Mouse (Mus musculus) heart, postnatal 36 days (tissue): ENCODE measurements at regions not wholly inside any gene's neighbourhood (a gene's known extent, or its start where the extent isn't known, plus 50 kb on each side); places are given as distances from the start of the nearest gene placed in this dataset.

Experiments
- DNase-seq, 2 experiments: peaks; one replicate each; pipeline ENCODE4 v3.0.0; 2021 to 2022
- intact Hi-C: fragments of 180-260 bp; cut with DNase I; formaldehyde crosslinking; loops from one replicate; pipeline ENCODE4 v1.15.1; 2025

- intact Hi-C loops = no loop called here
- DNase-seq = no peak
These were observed 224.6 kb downstream of the Slc16a7 start for GRCm38 (mm10) chr10:125164671-125165070.

DNA sequence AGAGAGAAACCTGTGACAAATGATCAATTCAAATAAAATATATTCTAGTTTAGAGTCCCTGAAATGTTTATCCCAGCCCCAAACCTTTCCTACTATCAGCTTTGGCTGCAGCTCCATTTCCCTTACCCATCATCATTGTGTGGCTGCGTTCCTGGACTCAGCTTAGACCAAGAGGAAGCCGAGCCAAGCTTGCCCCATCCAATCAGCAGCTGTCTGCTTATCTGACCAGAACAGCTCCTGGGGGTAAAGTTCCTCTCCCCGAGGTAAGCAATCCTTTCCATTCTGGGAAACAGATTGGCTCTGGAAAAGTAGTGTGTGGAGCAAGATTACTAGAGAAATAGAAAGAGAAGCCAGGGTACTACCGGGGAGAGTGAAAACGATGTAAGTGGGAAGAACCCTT, 228.2 kb downstream of the Slc16a7 start:
- DNase-seq = no peak
- intact Hi-C loops = no loop called here

DNA sequence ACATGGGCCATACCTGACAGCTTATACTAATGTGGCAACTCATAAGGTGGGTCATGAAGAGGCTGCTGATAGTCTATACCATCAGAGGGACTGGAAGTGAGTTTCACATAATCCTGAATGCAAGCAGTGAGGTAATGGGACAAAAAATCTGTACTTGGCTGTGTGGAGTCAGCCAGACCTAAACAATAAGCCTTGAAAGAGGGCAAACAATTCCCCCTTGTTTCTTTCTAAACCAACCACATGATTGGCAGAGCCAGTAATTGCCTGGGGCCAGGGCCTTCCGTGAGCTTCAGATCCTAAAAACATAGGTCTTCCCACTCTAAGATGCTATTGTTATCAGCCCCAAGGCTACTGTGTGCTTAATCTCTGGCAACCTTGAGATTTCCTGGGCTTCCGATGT, 240.5 kb downstream of the Slc16a7 start:
- DNase-seq = no peak
- intact Hi-C loops = no loop called here

GRCm38 (mm10) chr10:125147239-125147782, 242.0 kb downstream of the Slc16a7 start:
- intact Hi-C loops = no loop called here
- no peak for DNase-seq

GRCm38 (mm10) chr10:125146365-125146764, 242.9 kb downstream of the Slc16a7 start:
- intact Hi-C loops = no loop called here
- no peak for DNase-seq

- intact Hi-C loops = no loop called here
- no peak for DNase-seq
These were observed 243.5 kb downstream of the Slc16a7 start for GRCm38 (mm10) chr10:125145809-125146208.

GRCm38 (mm10) chr10:125121762-125122161, 267.5 kb downstream of the Slc16a7 start:
- DNase-seq = no peak
- intact Hi-C loops = no loop called here

GRCm38 (mm10) chr10:125114318-125114717, 274.9 kb downstream of the Slc16a7 start:
- intact Hi-C loops = no loop called here
- no peak for DNase-seq

GRCm38 (mm10) chr10:125108986-125109385, 280.3 kb downstream of the Slc16a7 start:
- peak in 1 of 2 experiments; percentile 1 for DNase-seq
- intact Hi-C loops = no loop called here

- no peak for DNase-seq
- intact Hi-C loops = no loop called here
These were observed 304.3 kb downstream of the Slc16a7 start for GRCm38 (mm10) chr10:125084975-125085374.

GRCm38 (mm10) chr10:125072401-125072800, 316.9 kb downstream of the Slc16a7 start:
- no peak for DNase-seq
- intact Hi-C loops = no loop called here

- intact Hi-C loops = no loop called here
- DNase-seq = no peak
These were observed 319.0 kb downstream of the Slc16a7 start for GRCm38 (mm10) chr10:125070246-125070645.

DNA sequence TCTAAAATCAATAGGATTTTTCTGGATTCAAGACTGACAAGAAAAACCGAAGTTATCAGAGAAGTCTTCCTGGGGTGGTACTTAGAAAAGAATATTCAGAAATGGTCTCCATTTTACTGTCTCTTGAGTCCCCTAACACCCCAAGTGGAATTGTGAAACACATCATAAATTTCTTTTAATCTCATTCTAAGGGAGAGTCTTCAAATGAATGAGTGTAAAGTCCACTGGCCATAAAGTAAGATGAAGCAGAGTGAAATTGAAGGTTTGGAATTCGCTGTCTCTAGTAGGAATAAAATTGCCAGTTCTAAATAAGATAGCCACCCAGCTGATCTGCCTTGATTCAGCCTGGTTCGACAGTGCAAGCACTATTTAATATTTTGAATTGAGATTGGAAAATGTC, 350.0 kb downstream of the Slc16a7 start:
- DNase-seq = no peak
- intact Hi-C loops = no loop called here

GRCm38 (mm10) chr10:125035631-125036030, 353.6 kb downstream of the Slc16a7 start:
- no peak for DNase-seq
- intact Hi-C loops = no loop called here

GRCm38 (mm10) chr10:125028347-125028746, 360.9 kb downstream of the Slc16a7 start:
- intact Hi-C loops = no loop called here
- DNase-seq = no peak

- intact Hi-C loops = no loop called here
These were observed 362.4 kb downstream of the Slc16a7 start for GRCm38 (mm10) chr10:125026851-125027250.

More at GRCm38 (mm10) chr10:125026851-125027250, 362.4 kb downstream of the Slc16a7 start:
- DNase-seq = no peak
